Mouse (Mus musculus) spleen, adult 18-20 months (tissue): Measurements from ENCODE around the gene Rtn3.
"Not testable (repeated sequence)": the region's sequence is repeated elsewhere in the genome, so short reads cannot be mapped to it uniquely, and the experiment has no call there.

Experiments
- DNase-seq, 2 experiments: peaks; one replicate each; pipeline ENCODE4 v3.0.0; 2022; ENCODE audit warnings: mixed read lengths in 2 of 2

Rtn3 gene

GRCm38 (mm10) chr19:7482599-7483511, at the start of gene Rtn3:
TSS of gene Rtn3 (minus strand) at chr19:7483281.
- peak; percentile 93 to 94 for DNase-seq

DNA sequence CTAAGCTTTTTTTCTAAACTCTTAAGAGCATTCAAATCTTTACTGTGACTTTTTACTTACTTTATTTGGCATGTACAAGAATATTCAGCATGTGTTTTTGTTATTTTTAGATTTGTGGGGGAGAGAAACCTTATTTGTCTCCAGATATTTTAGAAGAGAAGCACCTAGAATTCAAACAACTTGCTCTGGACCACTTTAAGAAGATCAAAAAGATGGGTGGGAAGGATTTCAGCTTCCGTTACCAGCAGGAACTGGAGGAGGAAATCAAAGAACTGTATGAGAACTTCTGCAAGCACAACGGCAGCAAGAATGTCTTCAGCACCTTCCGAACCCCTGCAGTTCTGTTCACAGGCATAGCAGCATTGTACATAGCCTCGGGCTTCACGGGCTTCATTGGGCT, 48.8 kb upstream of the Rtn3 start:
- no peak for DNase-seq

- DNase-seq: peak; percentile 23 to 62
These were observed 45.8 kb upstream of the Rtn3 start for GRCm38 (mm10) chr19:7528639-7529428.

DNA sequence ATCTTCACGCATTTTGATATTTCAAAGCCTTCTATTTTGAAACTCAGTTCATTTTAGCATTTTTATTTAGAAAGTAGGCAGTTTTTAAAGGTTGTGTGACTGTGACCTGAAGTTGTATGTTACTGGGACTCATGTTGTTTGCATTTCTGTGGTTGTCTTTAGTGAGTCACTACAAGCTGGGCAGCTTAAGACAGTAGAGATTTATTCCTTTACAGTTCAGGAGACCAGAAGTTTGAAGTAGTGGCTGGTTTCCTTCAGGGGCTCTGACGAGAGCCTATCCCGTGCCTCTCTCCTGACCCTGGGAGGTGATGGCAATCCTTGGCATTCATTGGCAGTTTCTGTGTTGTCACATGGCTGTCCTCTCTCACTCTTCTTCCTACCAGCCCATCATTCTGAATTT, 41.8 kb upstream of the Rtn3 start:
- no peak for DNase-seq

DNA sequence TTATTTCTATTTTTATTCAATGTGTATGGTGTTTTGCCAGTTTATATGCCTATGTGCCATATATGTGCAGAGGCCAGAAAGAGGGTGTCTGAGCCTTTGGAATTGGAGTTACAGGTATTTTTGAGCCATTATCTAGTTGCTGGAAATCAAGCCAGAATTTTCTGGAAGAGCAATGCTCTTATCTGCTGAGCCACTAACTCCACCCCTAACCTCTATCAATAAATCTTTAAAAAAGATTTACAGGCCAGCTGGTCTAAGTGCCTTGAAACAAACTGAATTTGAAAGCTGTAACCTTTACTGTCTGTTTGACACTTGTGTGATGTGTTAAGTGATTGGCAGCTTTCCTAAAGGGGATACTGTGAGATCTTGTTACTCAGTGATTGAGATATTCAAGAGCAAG, 40.7 kb upstream of the Rtn3 start:
- no peak for DNase-seq

DNA sequence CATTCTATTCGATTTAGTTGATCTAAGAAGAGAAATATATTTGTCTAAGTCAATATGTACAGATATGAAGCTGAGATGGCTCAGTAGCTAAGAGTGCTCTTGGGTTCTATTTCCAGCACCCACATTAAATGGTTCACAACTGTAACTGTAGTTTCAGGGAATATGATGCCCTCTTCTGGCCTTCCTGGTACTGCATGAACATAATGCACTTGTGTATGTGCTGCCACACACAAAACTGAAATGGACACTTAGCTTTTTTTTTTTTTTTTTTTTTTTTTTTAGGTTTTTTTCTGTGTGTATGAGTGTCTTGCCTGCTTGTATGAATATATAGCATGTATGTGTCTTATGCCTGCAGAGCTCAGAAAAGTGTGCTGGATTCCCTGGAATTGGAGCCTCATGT, 40.2 kb upstream of the Rtn3 start:
- peak in 1 of 2 experiments; percentile 33 for DNase-seq

DNA sequence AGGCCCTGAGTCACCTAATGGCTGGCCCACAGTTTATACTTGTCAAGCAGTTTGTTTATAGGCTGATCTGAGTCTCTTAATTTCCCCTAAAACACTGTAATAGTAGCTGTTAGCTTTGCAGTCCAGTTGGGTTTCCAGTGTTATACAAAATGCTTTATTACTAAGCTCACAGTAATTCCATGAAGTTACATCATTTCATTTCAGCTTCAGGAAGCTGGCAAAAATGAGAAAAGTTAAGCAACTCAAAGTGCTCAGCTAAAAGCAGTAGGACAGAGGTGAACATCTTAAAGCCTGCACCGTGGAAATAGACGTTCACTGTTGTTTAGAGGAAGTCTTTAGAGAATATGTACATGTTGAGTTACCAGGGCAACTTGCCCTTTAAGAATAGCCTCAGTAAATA, 39.8 kb upstream of the Rtn3 start:
- no peak for DNase-seq

- DNase-seq: no peak
These were observed 38.5 kb upstream of the Rtn3 start for GRCm38 (mm10) chr19:7521619-7522018.

DNA sequence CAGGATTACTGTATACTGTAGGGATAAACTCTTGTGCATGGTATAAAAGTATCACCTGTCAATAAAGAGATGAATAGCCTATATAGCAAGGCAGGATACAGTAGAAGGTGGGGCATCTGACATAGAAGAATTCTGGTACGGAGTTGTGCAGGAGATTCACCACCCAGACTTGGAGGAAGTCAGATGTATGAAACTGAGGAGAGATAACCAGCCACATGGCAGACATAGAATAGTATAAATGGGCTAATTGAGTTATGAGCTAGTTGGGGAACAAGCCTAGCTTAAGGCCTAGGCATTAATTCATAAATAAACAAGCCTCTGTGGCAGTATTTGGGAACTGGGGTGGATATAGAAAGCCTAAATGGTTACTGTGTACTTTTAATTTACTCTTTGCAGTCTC, 33.4 kb upstream of the Rtn3 start:
- DNase-seq: no peak

GRCm38 (mm10) chr19:7508026-7508425, 24.9 kb upstream of the Rtn3 start:
- peak in 1 of 2 experiments; percentile 26 for DNase-seq

DNA sequence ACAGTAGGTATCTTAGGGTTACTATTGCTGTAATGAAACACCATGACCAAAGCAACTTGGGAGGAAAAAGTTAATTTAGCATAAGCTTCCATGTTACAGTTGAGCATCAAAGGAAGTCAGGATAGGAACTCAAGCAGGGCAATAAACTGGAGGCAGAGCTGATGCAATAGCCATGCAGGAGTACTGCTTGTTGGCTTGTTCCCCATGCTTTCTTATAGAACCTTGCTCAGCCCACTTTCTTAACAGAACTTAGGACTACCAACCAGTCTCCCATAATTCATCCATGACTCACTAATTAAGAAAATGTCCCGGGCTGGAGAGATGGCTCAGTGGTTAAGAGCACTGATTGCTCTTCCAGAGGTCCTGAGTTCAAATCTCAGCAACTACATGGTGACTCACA, 23.2 kb upstream of the Rtn3 start:
- DNase-seq: no peak

GRCm38 (mm10) chr19:7502432-7502831, 19.4 kb upstream of the Rtn3 start:
- DNase-seq: no peak

- DNase-seq: no peak
These were observed 17.6 kb upstream of the Rtn3 start for GRCm38 (mm10) chr19:7500701-7501100.

- no peak for DNase-seq
These were observed 15.7 kb upstream of the Rtn3 start for GRCm38 (mm10) chr19:7498816-7499215.

- not testable (repeated sequence) for DNase-seq
These were observed 13.0 kb upstream of the Rtn3 start for GRCm38 (mm10) chr19:7496070-7496469.

DNA sequence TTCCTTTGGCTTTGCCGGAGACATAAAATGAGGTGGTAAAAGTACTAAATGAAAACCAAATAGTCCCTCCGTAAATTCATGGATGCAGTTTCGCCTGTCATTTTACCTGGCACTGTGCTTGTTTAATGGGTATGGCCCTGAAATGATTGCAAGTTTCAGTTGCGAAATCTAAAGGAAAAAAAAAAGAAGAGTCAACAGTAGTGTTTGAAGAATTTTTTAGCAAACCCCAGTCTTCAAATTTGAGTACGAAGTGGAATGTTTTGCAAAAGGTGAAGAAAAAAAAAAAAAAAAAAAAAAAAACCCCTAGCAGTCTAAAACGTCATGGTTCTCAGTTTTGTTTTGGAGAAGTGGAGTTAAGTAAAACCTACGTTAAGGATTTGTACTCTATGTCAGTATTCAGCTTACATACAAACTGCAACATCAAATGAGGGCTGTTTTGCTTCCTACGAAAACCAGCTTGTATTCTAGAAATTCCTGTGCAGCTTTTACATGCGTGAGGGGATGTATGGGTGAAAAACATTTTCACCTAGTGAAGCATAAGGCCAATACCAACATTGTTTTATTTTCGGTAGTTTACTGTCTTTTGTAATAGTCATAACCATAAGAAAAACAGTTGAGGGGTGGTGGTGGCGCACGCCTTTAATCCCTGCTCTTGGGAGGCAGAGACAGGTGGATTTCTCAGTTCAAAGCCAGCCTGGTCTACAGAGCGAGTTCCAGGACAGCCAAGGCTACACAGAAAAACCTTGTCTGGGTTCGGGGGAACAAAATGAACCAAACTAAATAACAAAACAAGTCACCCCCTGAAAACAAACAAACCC, 12.3 kb upstream of the Rtn3 start:
- DNase-seq: no peak

- DNase-seq: peak; percentile 78 to 80
These were observed 11.3 kb upstream of the Rtn3 start for GRCm38 (mm10) chr19:7494187-7495015.

DNA sequence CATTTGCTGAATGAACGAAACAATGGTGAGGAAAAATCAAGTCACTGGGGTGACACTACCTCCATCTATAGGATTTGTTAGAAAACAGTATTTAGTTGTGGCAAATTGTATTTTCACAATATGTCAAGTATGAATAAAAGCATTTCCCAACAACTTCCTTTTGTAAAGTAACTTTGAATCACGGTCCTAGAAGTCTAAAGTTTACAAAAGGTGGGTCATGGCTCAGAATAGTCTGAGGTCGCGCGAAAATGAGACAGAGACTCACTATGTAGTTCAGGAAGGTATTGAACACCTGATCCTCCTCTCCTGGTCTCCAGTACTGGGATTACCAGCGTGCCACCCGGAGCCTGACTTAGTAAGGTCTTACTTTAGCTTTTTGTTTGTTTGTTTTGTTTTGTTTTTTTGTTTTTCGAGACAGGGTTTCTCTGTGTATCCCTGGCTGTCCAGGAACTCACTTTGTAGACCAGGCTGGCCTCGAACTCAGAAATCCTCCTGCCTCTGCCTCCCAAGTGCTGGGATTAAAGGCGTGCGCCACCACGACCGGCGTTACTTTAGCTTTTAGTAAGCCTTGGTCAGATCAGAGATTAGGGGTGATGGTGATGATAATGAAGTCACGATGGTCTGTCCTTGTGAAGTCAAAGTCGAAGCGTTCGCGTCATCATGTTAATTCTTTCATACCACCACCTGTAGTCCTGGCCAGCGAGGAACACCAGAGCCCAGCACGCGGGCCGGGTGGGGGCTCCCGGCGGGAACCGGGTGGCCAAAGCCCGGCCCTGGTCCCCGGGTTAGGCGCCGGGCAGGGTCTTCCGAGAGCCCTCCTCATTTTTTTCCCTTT, 10.5 kb upstream of the Rtn3 start, which contains the start of gene Atl3:
Gene Atl3 (plus strand): TSS at position 689 of the 835 bp plus-strand sequence.
- DNase-seq: no peak

DNA sequence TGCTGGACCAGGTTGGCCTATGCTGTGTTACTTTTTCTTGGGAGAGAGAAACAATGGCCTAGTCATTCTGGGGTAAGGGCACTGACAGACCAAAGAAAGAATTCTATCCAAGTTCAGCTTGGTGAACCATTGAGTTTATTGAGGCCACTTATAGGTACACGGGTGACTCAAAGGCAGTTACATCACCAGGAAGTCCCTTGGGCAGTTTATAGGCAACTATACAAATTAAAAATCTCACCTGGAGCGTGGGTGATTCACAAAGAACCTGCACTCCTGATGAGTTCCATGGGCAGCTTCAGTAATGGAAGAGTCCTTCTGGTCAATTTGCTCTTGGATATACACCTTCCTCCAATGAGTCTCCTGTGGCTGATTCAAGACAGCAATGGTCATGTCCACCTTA, 9.6 kb upstream of the Rtn3 start:
- no peak for DNase-seq

GRCm38 (mm10) chr19:7491960-7492359, 8.9 kb upstream of the Rtn3 start:
- DNase-seq: no peak

- no peak for DNase-seq
These were observed 4.6 kb upstream of the Rtn3 start for GRCm38 (mm10) chr19:7487680-7488079.
